Mouse (Mus musculus) brain, embryonic 18.5 days (tissue): ENCODE measurements around the gene Rhob.
"Not testable (repeated sequence)": the region's sequence is repeated elsewhere in the genome, so short reads cannot be mapped to it uniquely, and the experiment has no call there.

Experiments used
- DNase-seq: peaks from one replicate; pipeline ENCODE4 v3.0.0-alpha.2; 2012; ENCODE audit warnings: low read depth, low spot score

The Rhob gene

GRCm38 (mm10) chr12:8474836-8475387, 24.9 kb downstream of the Rhob start:
- no peak for DNase-seq

GRCm38 (mm10) chr12:8472591-8473358, 27.0 kb downstream of the Rhob start:
- DNase-seq = no peak

DNA sequence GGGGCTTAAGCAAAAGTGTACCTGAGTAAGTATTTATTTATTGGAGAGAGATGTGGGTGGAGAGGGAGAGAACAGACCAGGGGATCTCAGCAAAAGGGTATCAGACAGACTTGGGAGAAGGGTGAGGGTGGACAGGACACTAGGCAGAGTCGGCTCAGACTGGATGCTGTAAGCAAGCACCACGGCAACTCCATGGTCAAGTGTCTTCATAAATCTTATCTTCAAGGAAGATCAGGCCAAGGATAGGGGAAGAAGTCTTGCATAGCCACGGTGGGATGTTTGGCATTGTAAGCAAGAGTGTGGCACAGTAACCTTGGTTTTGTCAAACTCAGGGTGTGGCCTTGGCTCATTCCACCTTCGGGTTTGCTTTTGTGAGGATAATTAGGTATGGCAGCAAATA, 27.8 kb downstream of the Rhob start:
- no peak for DNase-seq

DNA sequence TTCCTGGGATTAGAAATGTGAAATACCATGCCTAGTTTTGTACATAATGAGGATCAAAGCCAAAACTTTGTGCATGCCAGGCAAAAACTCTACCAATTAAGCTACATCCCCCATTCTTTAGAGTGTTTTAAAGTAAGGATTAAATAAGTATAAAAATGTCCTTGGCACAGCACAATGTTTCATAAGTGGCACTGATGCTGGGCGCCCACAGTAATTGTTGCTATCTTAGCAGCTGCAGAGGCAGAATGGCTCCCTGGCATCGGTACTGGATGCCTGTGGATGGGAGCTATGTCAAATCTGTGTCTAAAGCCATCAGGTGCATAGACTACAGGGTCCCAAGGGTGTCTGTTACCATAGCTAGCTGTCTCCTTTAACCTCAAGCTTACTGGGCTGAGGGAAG, 28.8 kb downstream of the Rhob start:
- no peak for DNase-seq

DNA sequence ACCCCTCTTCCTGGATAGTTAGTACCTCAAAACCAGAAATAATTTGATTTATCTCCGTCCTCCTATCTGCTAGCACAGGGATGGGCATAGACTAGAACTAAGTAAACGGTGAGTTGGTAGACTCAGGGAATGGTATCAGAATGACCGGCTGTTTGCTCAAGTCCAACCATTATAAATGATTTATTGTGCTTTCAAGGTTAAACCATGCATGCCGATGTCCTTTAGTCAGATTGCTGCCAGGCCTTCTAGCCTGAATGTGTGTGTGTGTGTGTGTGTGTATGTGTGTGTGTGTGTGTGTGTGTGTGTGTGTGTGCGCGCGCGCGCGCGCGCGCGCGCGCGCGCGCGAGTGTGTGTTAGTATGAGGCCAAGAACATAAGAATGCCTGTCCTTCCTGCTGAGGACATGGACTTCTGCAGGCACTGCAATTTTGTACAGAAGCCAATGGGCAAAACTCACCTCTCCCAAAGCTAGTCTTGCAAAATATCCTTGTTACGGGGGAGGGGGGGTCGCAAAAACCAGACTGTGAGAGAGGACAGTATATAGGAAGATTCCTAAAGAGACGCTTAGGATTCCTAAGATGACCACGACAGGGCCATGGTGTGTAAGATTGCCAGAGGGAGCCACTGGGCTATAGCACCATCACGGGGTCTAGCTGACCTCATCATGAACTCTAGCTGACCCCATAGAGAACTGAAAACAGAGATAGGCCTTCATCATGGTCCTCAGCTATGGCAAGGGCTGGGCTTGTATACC, 29.9 kb downstream of the Rhob start:
- no peak for DNase-seq

- no peak for DNase-seq
Measured at GRCm38 (mm10) chr12:8468221-8468865, 31.5 kb downstream of the Rhob start.

DNA sequence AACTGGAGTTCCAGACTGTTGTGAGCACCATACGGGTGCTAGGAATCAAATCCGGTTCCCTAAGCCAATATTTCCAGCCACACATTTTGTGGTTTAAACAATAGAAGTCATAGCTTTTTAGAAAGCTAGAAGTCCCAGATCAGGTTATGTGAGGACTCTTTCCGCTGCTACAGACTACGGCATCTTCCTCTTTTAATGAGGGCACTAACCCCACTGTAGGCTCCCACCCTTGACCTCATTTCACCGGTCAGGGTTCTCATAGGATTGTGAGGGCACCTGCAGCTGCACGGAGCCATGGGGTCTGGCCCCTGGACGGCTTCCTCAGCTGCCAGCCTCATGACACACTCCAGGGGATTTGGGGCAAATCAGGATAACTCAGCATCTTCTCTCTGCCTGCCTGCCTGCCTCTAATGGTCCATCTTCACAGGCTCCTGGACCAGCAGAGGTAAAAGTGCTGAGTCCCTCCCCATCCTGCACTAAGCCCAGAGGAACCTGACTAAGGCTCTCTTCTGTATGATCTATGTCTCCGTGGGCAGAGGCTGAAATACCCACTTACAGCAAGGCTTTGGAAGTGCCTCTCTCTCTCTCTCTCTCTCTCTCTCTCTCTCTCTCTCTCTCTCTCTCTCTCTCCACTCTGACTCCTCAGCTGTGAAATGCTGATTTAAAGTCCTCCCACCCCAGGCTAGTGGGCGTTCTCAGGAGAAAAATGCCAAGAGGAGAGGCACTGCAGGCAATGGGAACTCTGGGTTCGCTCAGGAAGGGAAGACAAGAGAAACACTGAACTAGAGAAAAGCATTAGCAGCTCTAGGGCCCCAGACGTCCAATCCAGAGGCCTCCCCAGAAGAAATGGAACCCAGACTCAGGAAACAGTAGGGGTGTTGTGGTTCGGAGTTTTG, 32.5 kb downstream of the Rhob start:
- DNase-seq = no peak

- no peak for DNase-seq
Measured at GRCm38 (mm10) chr12:8465680-8466079, 34.1 kb downstream of the Rhob start.

GRCm38 (mm10) chr12:8464961-8465360, 34.8 kb downstream of the Rhob start:
- DNase-seq = no peak

DNA sequence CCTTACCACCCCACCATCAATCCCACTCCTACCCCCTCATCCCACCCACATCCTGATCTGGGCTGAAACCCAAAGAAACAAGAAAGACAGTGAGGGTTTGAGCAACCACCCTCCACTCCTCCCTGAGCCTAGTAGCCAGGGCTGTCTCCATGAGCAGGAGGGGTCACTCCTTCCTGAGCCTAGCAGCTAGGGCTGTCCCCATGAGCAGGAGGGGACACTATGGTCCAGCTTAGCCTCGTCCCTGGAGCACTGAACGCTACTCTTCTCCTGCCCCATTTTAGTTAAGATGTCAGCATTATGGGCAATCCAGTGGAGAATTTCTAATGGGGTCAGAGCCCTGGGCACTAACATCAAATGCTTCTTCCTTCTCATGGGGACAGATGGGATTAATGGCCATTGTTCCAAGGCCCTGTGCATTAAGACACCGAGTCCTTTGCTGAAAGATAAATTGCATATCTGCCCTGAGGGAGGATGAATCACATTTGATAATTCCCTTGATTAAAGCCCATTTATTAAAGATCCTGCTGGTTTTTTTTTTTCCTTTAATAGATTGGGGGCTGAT, 36.1 kb downstream of the Rhob start:
- no peak for DNase-seq

GRCm38 (mm10) chr12:8462533-8462932, 37.3 kb downstream of the Rhob start:
- no peak for DNase-seq

DNA sequence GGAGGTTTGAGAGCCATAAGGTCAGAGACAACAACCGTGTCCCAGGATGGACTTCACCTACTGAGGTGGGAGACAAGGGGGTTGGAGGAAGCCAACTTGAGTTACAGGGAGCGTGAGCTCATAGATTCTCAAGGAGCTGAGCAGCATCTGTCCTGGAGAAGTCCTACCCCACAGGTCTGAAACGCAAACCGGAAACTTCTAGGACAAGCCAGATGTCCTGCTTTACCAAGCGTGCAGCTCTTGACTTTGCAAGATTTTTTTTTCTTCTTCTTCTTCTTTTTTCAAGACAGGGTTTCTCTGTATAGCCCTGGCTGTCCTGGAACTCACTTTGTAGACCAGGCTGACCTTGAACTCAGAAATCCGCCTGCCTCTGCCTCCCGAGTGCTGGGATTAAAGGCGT, 38.2 kb downstream of the Rhob start:
- not testable (repeated sequence) for DNase-seq

- DNase-seq = no peak
Measured at GRCm38 (mm10) chr12:8458400-8458799, 41.4 kb downstream of the Rhob start.

DNA sequence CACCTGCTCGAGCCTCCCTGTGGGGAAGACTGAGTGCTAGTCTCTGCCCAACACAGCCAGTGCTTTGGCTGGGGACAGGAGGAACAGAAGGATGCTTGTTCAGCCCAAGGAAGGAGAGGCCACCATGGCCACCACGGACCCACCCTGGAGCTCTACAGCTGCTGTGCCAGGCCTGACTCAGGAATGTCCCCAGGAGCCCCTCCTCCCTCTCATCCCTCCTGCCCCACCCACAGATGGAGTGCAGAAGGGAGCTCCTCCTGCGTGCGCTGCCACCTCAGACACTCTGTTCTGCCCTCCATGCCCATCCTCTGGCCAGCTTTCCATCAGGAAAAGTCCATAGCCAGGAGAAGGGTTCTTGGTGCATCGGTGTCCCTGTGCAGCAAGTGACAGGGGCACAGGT, 42.8 kb downstream of the Rhob start:
- no peak for DNase-seq

- no peak for DNase-seq
Measured at GRCm38 (mm10) chr12:8455046-8455445, 44.8 kb downstream of the Rhob start.

- DNase-seq = no peak
Measured at GRCm38 (mm10) chr12:8454487-8454886, 45.3 kb downstream of the Rhob start.

DNA sequence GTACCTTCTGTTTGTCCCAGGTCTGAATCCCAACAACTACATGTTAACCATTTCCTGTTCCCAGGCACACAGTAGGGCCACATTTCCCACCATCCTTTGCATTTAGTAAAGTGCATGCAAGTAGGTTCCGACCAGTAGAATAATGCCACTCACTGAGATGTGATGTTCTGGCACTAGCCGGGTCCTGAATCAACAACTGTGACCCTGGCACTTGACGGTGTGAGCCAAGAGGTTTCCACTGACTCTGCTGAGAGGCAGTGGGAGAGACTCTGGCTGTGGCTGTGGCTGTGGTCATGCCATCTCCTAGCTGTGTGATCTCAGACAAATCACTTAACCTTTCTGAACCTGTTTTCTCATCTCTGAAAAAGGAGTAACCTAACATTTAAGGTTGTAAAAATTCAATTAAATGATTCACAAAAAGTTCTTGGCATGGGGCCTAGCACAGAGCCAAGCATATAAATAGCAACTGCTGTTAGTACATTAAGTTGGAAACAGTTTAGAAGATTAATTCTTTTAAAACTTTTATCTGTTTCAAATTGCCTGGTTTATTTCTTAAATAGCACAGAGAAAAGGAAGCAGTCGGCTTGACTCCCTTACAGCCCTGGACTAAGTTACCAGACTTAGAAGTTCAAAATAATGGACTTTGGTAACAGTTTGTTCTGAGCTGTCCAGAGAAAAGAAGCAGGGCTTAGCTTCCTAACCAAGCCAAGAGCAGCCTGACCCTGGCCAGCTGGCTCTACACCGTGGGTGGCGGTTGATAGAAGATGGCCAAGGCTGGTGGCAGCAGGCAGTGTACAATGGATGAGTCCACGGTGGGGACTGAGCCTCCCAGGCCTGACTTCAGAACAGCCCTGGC, 46.8 kb downstream of the Rhob start:
- no peak for DNase-seq

DNA sequence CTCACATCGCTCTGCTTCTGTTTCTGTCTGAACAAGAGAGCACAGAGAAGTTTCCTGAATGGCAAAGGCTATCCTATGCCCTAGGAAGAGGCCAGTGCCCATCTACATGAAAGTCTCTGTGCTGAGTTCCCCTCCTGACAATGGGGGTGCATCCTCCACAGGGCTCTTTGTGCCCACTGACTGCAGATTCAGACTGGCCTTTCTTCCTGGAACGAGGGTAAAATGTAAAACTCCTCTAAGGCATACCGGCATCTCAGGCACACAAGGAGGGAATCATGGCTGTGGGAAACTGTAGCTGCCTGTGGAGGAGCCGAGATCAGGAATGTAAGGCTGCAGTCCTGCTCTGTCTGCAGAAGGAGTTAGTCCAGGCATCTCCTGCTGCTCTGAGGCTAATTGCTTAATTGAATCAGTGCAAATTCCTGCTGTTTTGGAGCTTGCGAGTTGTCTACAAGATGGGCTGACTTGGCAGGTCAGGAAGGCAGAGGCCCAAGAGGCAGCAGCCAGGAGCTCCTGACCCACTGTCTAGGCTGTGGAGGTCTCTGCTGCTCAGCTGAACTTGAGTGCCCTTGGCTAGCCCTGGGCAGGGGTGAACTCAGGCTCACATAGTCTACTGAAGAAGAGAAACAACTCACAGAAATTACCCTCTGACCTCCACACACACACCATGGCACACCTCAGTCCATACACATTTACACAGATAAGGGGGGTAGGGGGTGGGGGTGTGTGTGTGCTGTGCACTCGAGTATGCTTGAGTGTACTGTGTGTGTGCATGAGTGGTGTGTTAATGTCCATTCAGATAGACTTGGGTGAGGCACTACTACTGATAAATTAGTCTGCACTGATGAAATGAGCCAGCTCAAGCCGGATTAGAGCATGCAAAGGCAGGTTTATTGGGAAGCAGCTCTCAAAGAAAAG, 48.0 kb downstream of the Rhob start:
- DNase-seq = no peak

DNA sequence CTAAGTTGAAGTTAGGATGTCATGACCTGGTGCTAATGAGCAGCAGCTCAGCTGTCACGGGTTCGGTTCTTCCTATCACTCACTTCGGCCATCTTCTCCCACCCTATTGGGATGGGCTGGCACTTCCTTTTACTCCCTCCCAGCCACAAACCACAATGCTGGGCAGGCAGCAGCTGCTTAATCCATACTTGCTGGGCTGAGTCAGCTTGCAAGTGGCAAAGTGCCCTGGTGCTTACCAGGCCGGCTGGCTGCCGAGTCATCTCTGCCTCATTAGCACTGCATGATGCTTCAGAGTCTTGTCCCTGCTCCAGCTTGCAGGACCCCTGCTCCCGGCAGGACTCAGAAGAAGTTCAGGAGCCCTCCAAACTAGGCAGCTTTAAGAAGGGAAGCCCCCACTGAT, 49.2 kb downstream of the Rhob start:
- no peak for DNase-seq
